Mouse (Mus musculus): ENCODE data around the gene Hepacam2.
A peak's percentile ranks its signal among the peaks of the same experiment; 100 is the strongest.
"Not testable (repeated sequence)": the region's sequence is repeated elsewhere in the genome, so short reads cannot be mapped to it uniquely, and the experiment has no call there.

Hepacam2 gene

DNA sequence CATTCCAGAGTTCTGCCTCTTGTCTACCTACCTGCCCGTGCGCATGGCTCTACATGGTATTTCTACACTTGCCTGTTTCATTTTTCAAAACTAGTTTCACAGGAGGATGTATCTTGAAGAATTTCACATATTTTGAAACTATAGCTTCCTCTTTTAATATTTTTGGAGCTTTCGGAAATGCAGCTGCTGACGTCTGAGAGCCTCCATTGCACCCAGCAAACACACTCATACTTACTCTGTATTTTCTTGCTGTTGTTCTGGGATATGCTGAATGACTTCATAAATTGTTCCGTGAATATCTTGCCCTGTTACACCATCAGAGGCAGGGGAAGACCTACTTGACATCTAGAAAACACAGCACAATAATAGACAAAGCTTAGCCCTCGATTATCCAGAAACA lies 35.1 kb downstream of the Hepacam2 start:
- no peak for DNase-seq (ENCODE audit: low spot score)

DNA sequence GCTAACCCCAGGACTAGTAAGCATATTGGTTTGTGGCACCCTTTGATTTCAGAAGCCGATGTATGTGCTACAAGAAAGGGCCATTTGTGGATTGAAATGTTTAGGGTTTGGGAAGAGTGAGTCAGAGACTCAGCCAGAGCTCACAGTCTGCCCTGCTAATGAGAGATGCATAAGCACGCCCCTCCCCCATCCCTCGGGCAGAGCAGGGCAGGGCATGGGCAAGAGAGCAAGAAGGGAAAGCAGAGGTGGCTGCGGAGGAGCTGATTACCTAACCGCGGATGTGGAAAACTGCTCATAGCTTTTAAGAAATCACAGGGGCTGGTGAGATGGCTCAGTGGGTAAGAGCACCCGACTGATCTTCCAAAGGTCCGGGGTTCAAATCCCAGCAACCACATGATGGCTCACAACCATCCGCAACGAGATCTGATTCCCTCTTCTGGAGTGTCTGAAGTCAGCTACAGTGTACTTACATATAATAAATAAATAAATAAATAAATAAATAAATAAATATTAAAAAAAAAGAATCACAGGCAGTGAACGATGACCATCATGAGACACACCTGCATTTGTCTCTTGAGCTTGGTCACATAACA lies 42.1 kb downstream of the Hepacam2 start:
- no peak for DNase-seq (ENCODE audit: low spot score)

DNA sequence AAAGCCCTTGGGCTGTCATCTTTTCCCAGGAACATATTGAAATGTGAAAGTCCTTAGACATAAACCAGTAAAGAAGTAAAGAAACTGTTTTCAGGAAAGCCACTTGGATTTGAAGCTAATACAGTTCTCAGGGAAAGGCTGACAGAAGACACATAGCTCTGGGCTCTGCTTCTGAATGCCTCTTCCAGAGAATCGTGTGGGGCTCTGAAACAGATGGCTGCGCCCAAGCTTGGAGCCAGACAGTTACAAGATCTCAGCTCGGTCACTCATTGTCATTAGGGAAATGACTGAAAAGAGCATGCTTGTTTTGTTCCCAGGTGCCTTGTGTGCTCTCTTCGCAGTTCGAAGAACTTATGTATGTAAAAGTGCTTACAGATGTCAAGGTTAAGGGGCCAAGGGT lies 43.7 kb downstream of the Hepacam2 start:
- no peak for DNase-seq (ENCODE audit: low spot score)

DNA sequence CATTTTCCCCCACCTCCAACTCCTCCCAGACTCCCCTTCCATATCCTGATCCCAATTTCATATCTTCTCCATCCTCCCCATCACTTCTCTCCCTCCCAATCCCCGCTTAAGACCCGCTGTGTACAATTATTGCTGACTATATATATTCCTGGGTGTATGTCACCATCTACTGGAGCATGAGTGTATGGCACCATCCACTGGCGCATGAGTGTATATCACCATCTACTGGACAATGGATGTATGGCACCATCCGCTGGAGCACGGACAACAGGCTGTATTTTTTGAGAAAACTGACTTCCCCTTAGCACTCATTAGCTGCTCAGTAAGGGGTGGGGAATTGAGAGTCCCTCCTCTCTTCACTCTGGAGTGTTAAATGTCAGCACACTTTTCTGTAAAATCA lies 50.7 kb downstream of the Hepacam2 start:
- peak; percentile 71 for DNase-seq (ENCODE audit: low spot score)

DNA sequence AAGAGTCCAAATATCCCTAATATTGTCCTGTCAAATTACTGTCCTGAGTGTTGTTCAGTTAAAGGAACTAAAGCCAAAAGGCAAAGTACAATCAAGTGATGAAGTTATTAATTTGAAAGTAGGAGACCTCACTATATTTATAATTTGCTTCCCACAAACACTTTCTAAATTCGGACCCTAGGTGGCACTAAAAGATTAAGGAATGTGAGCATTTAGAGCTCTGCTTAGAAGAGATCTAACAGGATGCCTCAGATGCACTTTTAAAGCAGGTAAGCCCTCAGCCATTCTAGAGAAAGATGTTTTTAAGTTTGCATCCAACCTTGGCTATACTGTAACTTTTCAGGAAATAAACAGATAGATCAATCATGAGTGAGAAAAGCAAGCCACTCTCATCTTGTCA lies 54.2 kb downstream of the Hepacam2 start:
- no peak for DNase-seq (ENCODE audit: low spot score)

DNA sequence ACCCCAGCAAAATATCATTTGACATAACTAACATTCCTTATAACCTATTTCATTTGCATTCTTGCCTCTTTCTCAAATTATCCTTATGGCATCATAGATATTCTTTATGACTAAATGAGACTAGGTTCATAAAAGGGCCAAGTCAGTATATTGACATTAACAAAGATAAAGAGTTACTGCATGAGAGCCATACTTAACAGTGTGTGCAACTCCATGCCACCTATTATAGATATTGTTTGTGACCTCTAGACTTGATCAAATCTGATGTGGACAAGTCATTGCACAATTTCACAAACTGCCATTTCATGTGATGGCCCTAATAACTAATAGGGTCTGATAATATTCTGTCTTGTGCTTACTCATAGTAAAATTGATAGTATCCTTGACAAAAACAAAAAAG lies 62.0 kb downstream of the Hepacam2 start:
- no peak for DNase-seq (ENCODE audit: low spot score)

DNA sequence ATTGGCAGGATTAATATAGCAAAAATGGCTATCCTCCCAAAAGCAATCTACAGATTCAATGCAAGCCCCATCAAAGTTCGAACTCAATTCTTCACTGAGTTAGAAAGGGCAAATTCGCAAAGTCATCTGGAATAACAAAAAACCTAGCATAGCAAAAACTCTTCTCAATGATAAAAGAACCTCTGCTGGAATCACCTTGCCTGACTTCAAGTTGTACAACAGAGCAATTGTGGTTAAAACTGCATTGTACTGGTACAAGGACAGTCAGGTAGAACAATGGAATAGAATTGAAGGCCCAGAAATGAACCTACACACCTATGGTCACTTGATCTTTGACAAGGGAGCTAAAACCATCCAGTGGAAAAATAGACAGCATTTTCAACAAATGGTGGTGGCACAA lies 67.1 kb downstream of the Hepacam2 start:
- not testable (repeated sequence) for DNase-seq (ENCODE audit: low spot score)

DNA sequence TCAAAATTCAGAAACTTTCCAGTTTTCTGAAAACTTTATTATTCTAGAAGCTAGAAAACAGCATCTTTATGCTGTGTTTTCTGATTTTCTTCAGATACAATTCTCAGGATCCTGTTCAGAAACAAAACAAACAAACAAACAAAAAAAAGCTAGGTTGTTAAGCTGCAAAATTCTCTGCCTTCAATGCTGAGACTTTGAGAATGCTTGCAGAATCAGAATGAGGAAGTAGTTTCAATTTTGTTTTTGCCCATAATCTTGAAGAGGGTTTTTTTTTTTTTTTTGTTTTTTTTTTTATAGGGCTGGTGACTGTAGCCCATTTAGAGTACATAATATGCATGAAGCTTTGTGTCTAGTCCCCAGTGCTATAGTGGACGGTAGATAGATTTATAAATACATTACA lies 71.1 kb downstream of the Hepacam2 start:
- no peak for DNase-seq (ENCODE audit: low spot score)

DNA sequence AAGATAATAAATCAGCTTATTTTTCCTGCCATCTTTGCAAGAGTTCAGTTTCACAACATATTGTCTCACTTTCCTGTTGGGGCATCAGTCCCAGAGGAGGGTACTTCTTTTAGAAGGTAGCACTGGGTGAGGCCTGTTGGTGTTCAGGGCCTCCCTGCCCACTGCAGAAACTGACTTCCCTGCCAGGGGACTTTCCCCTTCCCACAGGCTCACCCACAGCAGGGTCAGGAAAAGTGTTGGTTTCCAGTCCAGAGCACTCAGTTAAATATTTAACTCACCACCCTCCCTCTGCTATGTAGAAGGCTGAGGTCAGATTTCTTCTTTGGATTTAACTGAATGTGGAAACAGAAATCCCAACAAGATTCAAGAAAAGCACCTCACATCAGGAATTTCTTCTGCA lies 72.8 kb downstream of the Hepacam2 start:
- not testable (repeated sequence) for DNase-seq (ENCODE audit: low spot score)

DNA sequence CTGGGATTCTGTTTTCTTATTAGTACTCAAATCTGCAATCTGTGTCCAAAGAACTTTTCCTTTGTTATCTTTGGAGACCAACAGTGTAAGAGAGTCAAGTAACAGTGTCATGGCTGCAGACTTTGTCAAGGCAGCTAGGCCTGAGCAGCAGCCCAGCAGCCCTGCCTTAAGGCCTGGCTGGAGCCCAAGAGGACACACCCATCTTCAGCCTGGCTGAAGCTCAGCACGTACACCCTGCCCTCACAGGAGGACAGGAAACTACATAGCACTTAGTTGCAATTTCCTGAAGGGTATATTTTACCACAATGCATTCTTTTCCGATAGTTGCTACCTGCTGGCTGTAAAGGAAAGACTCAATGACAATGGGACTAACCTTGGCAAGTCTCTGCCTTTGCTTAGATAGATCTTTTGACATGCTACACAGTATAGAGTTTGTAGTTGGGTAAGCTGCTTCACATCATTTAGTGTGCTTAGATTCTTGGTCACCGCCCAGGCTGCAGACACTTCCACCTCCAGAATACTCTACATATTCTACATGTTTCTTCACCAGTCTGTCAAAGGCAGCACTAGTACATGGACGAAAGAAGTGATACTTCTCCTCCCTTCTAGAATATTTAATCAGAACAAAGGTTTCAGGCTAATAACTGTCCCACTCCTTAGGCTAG lies 73.4 kb downstream of the Hepacam2 start:
- DNase-seq (ENCODE audit: low spot score) = not testable (repeated sequence)
